Mouse (Mus musculus) macrophage (primary cell): ENCODE measurements around the gene Ccnd2. TPM values are rescaled to one million over a fixed set of nuclear protein-coding genes. Genes with fewer than 3 reads are reported as not detected.

Experiments used
- H3K27ac ChIP-seq: fragments of 350-480 bp; formaldehyde crosslinking; 2 replicates; pipeline ENCODE4 v1.9.0; 2021
- H3K36me3 ChIP-seq: fragments of 350-480 bp; formaldehyde crosslinking; 2 replicates; pipeline ENCODE4 v1.9.0; 2021; ENCODE audit errors: inconsistent target
- H3K4me3 ChIP-seq: fragments of 350-480 bp; formaldehyde crosslinking; 2 replicates; pipeline ENCODE4 v1.9.0; 2021; ENCODE audit errors: inconsistent target
- H3K79me2 ChIP-seq: fragments of 350-480 bp; formaldehyde crosslinking; 2 replicates; pipeline ENCODE4 v1.9.0; 2021; ENCODE audit errors: inconsistent target
- WGBS: methylation state at CpG from one replicate; pipeline ENCODE4 v1.1.7; 2026; ENCODE audit warnings: inconsistent platforms; ENCODE audit not compliant: missing documents; 5-methylcytosine and 5-hydroxymethylcytosine counted together
- polyA plus RNA-seq: library from polyadenylated mRNA; stranded (reverse); fragments of 250-400 nt; gene quantifications from 3 replicates; pipeline ENCODE4 v1.2.4, GENCODE M21; 2018; ENCODE audit warnings: inconsistent platforms

Ccnd2 gene
- polyA plus RNA-seq, 1 experiment from 2014 or later: 0.90 TPM

GRCm38 (mm10) chr6:127153296-127153800 lies 1.4 kb upstream of the Ccnd2 start:
- WGBS: 2% methylated on average over 23 of the region's 28 CpGs
- Histone ChIP-seq H3K4me3 (no peak overlapping the region), H3K36me3 (no peaks in the 10 kb centered on the region), H3K27ac (no peak overlapping the region), H3K79me2 (no peaks in the 10 kb centered on the region)

GRCm38 (mm10) chr6:127151565-127152105 lies 358 bp downstream of the Ccnd2 start:
- no peak overlapping the region for H3K27ac ChIP-seq
- no peaks in the 10 kb centered on the region for H3K36me3 ChIP-seq
- H3K4me3 ChIP-seq: no peak overlapping the region
- no peaks in the 10 kb centered on the region for H3K79me2 ChIP-seq
- WGBS: under 1% methylated on average over 29 of the region's 29 CpGs

GRCm38 (mm10) chr6:127150663-127151564 lies 1.1 kb downstream of the Ccnd2 start:
- 1% methylated on average over 31 of the region's 34 CpGs for WGBS
- no peaks in the 10 kb centered on the region for H3K79me2 ChIP-seq
- H3K4me3 ChIP-seq: peak overlapping the region; percentile 67
- H3K36me3 ChIP-seq: no peaks in the 10 kb centered on the region
- 0 out of 2 replicates have a peak overlapping the region, but pooled peaks have one; percentile 52 for H3K27ac ChIP-seq

GRCm38 (mm10) chr6:127149944-127150662 lies 1.9 kb downstream of the Ccnd2 start:
- Histone ChIP-seq H3K4me3 (peak overlapping the region; percentile 67), H3K27ac (peak overlapping the region; percentile 52), H3K36me3 (no peaks in the 10 kb centered on the region), H3K79me2 (no peaks in the 10 kb centered on the region)
- WGBS: 0% methylated on average over 34 of the region's 38 CpGs

GRCm38 (mm10) chr6:127149303-127149943 lies 2.6 kb downstream of the Ccnd2 start:
- H3K4me3 ChIP-seq: peak overlapping the region; percentile 67
- no peaks in the 10 kb centered on the region for H3K79me2 ChIP-seq
- H3K27ac ChIP-seq: peak overlapping the region; percentile 52
- under 1% methylated on average over 28 of the region's 30 CpGs for WGBS
- no peaks in the 10 kb centered on the region for H3K36me3 ChIP-seq

DNA sequence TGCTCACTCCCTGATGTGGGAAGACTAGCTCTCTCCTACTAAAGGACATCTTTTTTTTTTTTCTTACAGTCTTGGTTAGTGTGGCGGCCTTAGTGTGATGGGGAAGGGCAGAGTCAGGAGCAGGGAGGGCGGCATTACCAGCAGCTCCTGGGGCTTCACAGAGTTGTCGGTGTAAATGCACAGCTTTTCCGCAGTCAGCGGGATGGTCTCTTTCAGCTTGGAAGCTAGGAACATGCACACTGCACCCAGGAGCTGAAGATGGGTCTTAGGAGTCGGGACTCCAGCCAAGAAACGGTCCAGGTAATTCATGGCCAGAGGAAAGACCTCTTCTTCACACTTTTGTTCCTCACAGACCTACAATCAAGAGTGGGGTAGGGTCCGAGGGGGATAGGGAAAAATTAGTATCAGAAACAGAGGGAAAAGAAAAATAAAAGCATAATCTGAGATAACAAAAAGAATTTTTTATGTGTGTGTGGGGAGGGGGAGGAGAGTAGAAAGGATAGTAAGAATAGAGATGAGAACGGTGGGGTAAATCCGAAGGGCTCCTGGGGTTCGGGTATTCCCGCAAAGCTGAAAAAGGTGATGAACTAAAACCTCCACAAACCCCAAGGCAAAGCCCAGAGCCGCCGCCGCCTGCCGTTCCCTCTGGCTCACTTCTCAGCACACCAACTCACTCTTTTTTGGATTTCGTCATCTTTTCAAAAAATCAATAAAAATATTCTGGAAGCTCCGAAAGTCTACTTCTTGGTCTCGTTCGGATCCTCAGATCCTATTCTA lies 3.3 kb downstream of the Ccnd2 start:
- Histone ChIP-seq H3K27ac (no peak overlapping the region), H3K4me3 (peak overlapping the region; percentile 67), H3K79me2 (no peaks in the 10 kb centered on the region), H3K36me3 (no peaks in the 10 kb centered on the region)
- WGBS: 23% methylated on average over 20 of the region's 20 CpGs

DNA sequence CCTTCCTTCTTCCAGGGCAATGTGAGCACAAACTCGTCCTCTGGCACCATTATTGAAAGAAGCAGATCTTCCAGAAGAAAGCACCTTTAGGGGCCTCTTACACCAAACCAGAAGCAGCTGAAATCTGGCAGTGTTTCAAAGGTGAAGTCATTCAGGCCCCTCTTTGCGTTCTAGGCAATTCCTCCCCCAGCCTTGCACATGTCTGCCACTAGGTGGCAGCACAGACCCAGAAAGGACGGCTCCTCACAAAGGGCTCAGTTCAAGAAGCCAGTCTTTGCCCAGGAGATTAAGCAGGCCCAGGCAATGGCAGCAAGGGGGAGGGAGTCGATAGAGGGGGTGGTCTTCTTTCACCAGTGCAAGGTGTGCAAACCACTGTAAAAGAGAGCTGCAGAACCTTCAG lies 4.3 kb downstream of the Ccnd2 start:
- H3K79me2 ChIP-seq: no peaks in the 10 kb centered on the region
- H3K4me3 ChIP-seq: no peak overlapping the region
- WGBS: 6% methylated on average over 4 of the region's 4 CpGs
- H3K36me3 ChIP-seq: no peaks in the 10 kb centered on the region
- H3K27ac ChIP-seq: no peak overlapping the region

DNA sequence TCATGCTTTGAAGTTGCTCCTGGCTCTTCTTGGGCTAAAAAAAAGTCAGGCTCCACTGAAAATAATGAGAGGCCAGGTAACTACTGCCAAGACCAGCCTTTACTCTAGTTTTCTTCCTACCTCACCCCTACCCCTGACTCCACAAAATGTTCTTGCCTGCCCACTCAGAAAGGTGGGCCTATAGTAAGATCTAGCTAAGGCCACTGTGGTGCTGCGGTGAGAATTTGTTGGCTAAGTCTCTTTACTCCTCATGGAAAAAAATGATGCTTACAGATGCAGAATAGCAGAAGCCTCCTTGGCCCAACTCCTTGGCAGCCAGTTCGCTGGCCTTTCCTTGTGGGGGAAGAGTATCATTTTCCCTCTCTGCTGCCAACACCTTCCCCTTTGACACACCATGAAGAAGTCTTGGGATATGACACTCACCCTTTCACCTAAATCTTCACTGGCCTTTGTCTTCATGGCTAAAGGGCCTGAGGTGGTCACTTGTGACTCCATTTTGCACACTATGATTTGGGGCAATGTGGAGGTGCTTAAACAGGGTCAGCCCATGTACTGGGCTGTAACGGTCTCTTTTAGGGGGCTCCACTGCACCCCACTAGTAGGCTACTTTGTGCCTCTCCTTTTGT lies 5.6 kb downstream of the Ccnd2 start:
- Histone ChIP-seq H3K4me3 (no peak overlapping the region), H3K36me3 (no peaks in the 10 kb centered on the region), H3K27ac (no peak overlapping the region), H3K79me2 (no peaks in the 10 kb centered on the region)
- 92% methylated on average over 3 of the region's 3 CpGs for WGBS

DNA sequence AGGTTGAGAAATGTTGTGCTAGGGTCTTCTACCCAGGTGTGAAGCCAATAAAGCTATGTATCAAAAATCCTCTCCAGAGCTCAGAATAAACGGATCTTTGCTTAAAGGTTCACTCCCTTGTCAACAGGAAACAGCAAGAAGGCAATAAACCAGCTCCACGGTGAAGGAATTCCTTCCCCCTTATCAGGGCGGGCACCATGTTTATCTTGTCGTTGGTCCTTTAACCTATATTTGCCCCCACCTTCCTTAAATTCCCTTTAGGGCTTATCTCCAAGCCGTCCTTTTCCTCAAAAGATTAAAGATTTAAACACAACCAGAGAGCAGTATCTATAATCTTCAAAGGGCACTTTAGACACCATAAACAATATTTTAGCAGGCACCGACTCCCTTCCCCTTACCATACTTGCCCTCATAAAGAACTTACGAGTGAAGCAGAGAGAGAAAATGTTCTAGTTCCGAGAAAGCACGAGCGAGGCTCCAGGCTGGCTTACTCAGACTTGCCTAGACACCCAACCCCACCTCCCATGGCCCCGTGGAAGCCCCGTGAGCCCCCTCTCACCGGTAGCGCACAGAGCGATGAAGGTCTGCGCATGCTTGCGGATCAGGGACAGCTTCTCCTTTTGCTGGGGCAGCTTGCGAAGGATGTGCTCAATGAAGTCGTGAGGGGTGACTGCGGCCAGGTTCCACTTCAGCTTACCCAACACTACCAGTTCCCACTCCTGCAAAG lies 6.4 kb downstream of the Ccnd2 start:
- 59% methylated on average over 20 of the region's 20 CpGs for WGBS
- Histone ChIP-seq H3K4me3 (no peak overlapping the region), H3K27ac (no peak overlapping the region), H3K36me3 (no peaks in the 10 kb centered on the region), H3K79me2 (no peaks in the 10 kb centered on the region)

- no peaks in the 10 kb centered on the region for H3K36me3 ChIP-seq
- no peak overlapping the region for H3K27ac ChIP-seq
- no peak overlapping the region for H3K4me3 ChIP-seq
- 85% methylated on average over 6 of the region's 7 CpGs for WGBS
- H3K79me2 ChIP-seq: no peaks in the 10 kb centered on the region
Observed at GRCm38 (mm10) chr6:127143576-127144288, 8.3 kb downstream of the Ccnd2 start.

DNA sequence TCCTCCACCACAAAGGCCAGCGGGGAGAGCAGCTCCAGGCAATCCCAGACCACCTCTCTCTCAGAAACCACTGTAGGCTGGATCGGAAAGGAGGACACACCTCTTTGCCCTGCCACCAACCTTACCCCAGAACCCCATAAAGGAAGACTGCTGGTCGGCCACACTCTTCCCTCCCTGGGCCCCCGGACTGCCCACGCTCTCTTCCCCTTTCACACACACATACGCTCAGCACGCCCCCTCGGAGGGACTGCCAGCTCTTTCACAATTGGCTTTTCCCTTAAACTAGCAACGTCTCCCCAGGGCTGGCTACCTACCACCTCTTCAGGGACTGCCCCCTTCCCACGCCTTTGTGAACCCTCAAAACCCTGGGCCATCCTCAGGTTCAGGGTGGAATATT lies 8.9 kb downstream of the Ccnd2 start:
- H3K4me3 ChIP-seq: no peak overlapping the region
- H3K36me3 ChIP-seq: no peaks in the 10 kb centered on the region
- no peak overlapping the region for H3K27ac ChIP-seq

More for the DNA sequence above, 8.9 kb downstream of the Ccnd2 start:
- no peaks in the 10 kb centered on the region for H3K79me2 ChIP-seq
- 22% methylated on average over 9 of the region's 10 CpGs for WGBS
